ENCODE assay signal across 39 mouse cellular contexts in genomic region chr11:31195621-31196363, GRCm38 (mm10). TPM values are rescaled to one million over a fixed set of nuclear protein-coding genes. Genes with fewer than 3 reads are reported as not detected.
DNase-seq lines count a peak whose midpoint lies in the region; ATAC-seq lines count a peak whose summit lies in the region.
"Had no signal": no experiment of that assay in that cellular context is flagged by ENCODE, and none has a peak within 500 bp of the region (broad histone marks: within the 10 kb centered on the region; RNA-seq: fewer than 3 reads in every experiment).

No protein-coding gene starts in this region.

- no peaks in the 10 kb centered on the region for H3K9me3 ChIP-seq in hindbrain, embryonic 12.5 days (replicated peaks)
- no peaks in the 10 kb centered on the region for H3K9me3 ChIP-seq in hindbrain, embryonic 13.5 days
- no peaks in the 10 kb centered on the region for H3K9me3 ChIP-seq in neural tube, embryonic 12.5 days
- H3K9me3 ChIP-seq in neural tube, embryonic 15.5 days (replicated peaks), result no peaks in the 10 kb centered on the region
- no peaks in the 10 kb centered on the region for H3K9me3 ChIP-seq in embryonic facial prominence, embryonic 10.5 days
- H3K9me3 ChIP-seq: embryonic facial prominence, embryonic 12.5 days; G1E; heart, embryonic 10.5 days; heart, embryonic 15.5 days; intestine, embryonic 15.5 days; limb, embryonic 10.5 days; limb, embryonic 15.5 days had no signal

- no peaks in the 10 kb centered on the region for H3K36me3 ChIP-seq in hindbrain, embryonic 12.5 days
- no peaks in the 10 kb centered on the region for H3K36me3 ChIP-seq in hindbrain, embryonic 13.5 days
- H3K36me3 ChIP-seq in neural tube, embryonic 12.5 days, result no peaks in the 10 kb centered on the region
- no peaks in the 10 kb centered on the region for H3K36me3 ChIP-seq in neural tube, embryonic 15.5 days
- no peaks in the 10 kb centered on the region for H3K36me3 ChIP-seq in embryonic facial prominence, embryonic 10.5 days (replicated peaks)
- H3K36me3 ChIP-seq: embryonic facial prominence, embryonic 12.5 days; G1E; heart, embryonic 10.5 days; heart, embryonic 15.5 days; intestine, embryonic 15.5 days; limb, embryonic 10.5 days; limb, embryonic 15.5 days had no signal

- ATAC-seq in hindbrain, embryonic 12.5 days (ENCODE audit: low FRiP score), result 0 out of 2 replicates have a peak, but pooled peaks have one; percentile 40
- ATAC-seq in hindbrain, embryonic 13.5 days (ENCODE audit: low FRiP score), result no peak
- ATAC-seq in neural tube, embryonic 12.5 days (ENCODE audit: low FRiP score, low read depth), result 0 out of 2 replicates have a peak, but pooled peaks have one; percentile 33
- no peak for ATAC-seq in neural tube, embryonic 15.5 days (ENCODE audit: low FRiP score)
- ATAC-seq: hindbrain, postnatal 0 days; intestine, embryonic 15.5 days had no signal

- no peaks in the 10 kb centered on the region for H3K27me3 ChIP-seq in hindbrain, embryonic 12.5 days
- no peaks in the 10 kb centered on the region for H3K27me3 ChIP-seq in hindbrain, embryonic 13.5 days
- no peaks in the 10 kb centered on the region for H3K27me3 ChIP-seq in neural tube, embryonic 12.5 days (replicated peaks)
- H3K27me3 ChIP-seq in neural tube, embryonic 15.5 days (replicated peaks), result no peaks in the 10 kb centered on the region
- H3K27me3 ChIP-seq in embryonic facial prominence, embryonic 10.5 days (replicated peaks; ENCODE audit: low read depth, poor library complexity, severe bottlenecking), result no peaks in the 10 kb centered on the region
- H3K27me3 ChIP-seq: embryonic facial prominence, embryonic 12.5 days; heart, embryonic 15.5 days; intestine, embryonic 15.5 days; limb, embryonic 15.5 days had no signal

- no peak overlapping the region for H3K4me3 ChIP-seq in hindbrain, embryonic 12.5 days
- no peak overlapping the region for H3K4me3 ChIP-seq in hindbrain, embryonic 13.5 days
- no peak overlapping the region for H3K4me3 ChIP-seq in neural tube, embryonic 12.5 days
- H3K4me3 ChIP-seq in neural tube, embryonic 15.5 days (replicated peaks), result no peak overlapping the region
- H3K4me3 ChIP-seq in embryonic facial prominence, embryonic 10.5 days, result no peak overlapping the region
- H3K4me3 ChIP-seq: embryonic facial prominence, embryonic 12.5 days; heart, embryonic 10.5 days; heart, embryonic 15.5 days; intestine, embryonic 15.5 days; limb, embryonic 10.5 days; limb, embryonic 15.5 days had no signal

- no peak overlapping the region for H3K4me2 ChIP-seq in hindbrain, embryonic 12.5 days (replicated peaks)
- no peak overlapping the region for H3K4me2 ChIP-seq in hindbrain, embryonic 13.5 days
- no peak overlapping the region for H3K4me2 ChIP-seq in neural tube, embryonic 12.5 days (replicated peaks)
- no peak overlapping the region for H3K4me2 ChIP-seq in neural tube, embryonic 15.5 days
- H3K4me2 ChIP-seq: embryonic facial prominence, embryonic 12.5 days; heart, embryonic 15.5 days; intestine, embryonic 15.5 days; limb, embryonic 15.5 days had no signal

- peak; percentile 4 for DNase-seq in embryo, embryonic 10 days (ENCODE audit: low spot score)
- no peak for DNase-seq in embryo, embryonic 9.5 days (ENCODE audit: extremely low spot score)
- DNase-seq in embryonic facial prominence, embryonic 10.5 days (ENCODE audit: low spot score), result no peak
- DNase-seq in gastrocnemius, postnatal 4 days (ENCODE audit: low spot score in 2 of 2), result no peak
- DNase-seq: adrenal gland, adult 8-10 months; cerebellum, adult 11 months; cerebellum, adult 9-10 months; gastrocnemius, postnatal 10 days; heart, adult 11 months; kidney, adult 9 months; kidney, postnatal 10 days; layer of hippocampus, adult 9-11 months; lung, adult 2 months; lung, postnatal 10 days; retina, postnatal 1 day; right cerebral cortex, postnatal 14 days had no signal

- no peak overlapping the region for H3K9ac ChIP-seq in hindbrain, embryonic 12.5 days
- no peak overlapping the region for H3K9ac ChIP-seq in hindbrain, embryonic 13.5 days
- no peak overlapping the region for H3K9ac ChIP-seq in neural tube, embryonic 12.5 days
- no peak overlapping the region for H3K9ac ChIP-seq in neural tube, embryonic 15.5 days (replicated peaks)
- H3K9ac ChIP-seq: embryonic facial prominence, embryonic 12.5 days; heart, embryonic 15.5 days; intestine, embryonic 15.5 days; limb, embryonic 15.5 days; liver, embryonic 14.5 days had no signal

- 77% methylated on average over 3 of the region's 3 CpGs for WGBS in hindbrain, embryonic 12.5 days
- WGBS in hindbrain, embryonic 13.5 days, result 62% methylated on average over 3 of the region's 3 CpGs
- 76% methylated on average over 3 of the region's 3 CpGs for WGBS in neural tube, embryonic 12.5 days
- 75% methylated on average over 3 of the region's 3 CpGs for WGBS in neural tube, embryonic 15.5 days
- WGBS in embryonic facial prominence, embryonic 10.5 days, result 85% methylated on average over 3 of the region's 3 CpGs

- H3K4me1 ChIP-seq in hindbrain, embryonic 12.5 days, result 0 out of 2 replicates have a peak, but pooled peaks cover 3% of the 10 kb centered on the region
- H3K4me1 ChIP-seq in hindbrain, embryonic 13.5 days (replicated peaks), result peaks cover 8% of the 10 kb centered on the region; the same call in 1 of the 2 replicates
- no peaks in the 10 kb centered on the region for H3K4me1 ChIP-seq in neural tube, embryonic 12.5 days
- H3K4me1 ChIP-seq in neural tube, embryonic 15.5 days, result no peaks in the 10 kb centered on the region
- H3K4me1 ChIP-seq in embryonic facial prominence, embryonic 10.5 days, result no peaks in the 10 kb centered on the region
- H3K4me1 ChIP-seq: embryonic facial prominence, embryonic 12.5 days; heart, embryonic 10.5 days; heart, embryonic 15.5 days; intestine, embryonic 15.5 days; limb, embryonic 10.5 days; limb, embryonic 15.5 days had no signal

- H3K27ac ChIP-seq in hindbrain, embryonic 12.5 days, result no peak overlapping the region
- H3K27ac ChIP-seq in hindbrain, embryonic 13.5 days, result no peak overlapping the region
- H3K27ac ChIP-seq in neural tube, embryonic 12.5 days, result no peak overlapping the region
- H3K27ac ChIP-seq in neural tube, embryonic 15.5 days (replicated peaks), result no peak overlapping the region
- H3K27ac ChIP-seq in embryonic facial prominence, embryonic 10.5 days (replicated peaks), result no peak overlapping the region
- H3K27ac ChIP-seq: embryonic facial prominence, embryonic 12.5 days; heart, embryonic 10.5 days; heart, embryonic 15.5 days; hindbrain, postnatal 0 days; intestine, embryonic 15.5 days; limb, embryonic 10.5 days; limb, embryonic 15.5 days; liver, embryonic 14.5 days; macrophage had no signal

RNA-seq across cellular contexts. Expression of gene Gm17332, which starts 13.5 kb away (rescaled TPM):
- polyA plus RNA-seq in hindbrain, embryonic 12.5 days (2016; fragmentation: Nextera tagmentation; extraction: Ambion mirVana), result not detected in 2 replicates
- polyA plus RNA-seq in hindbrain, embryonic 13.5 days (2015; fragmentation: Nextera tagmentation; extraction: Ambion mirVana), result not detected in 2 replicates
- not detected in 2 replicates for polyA plus RNA-seq in neural tube, embryonic 12.5 days (2016; fragmentation: Nextera tagmentation; extraction: Ambion mirVana)
- not detected in 2 replicates for polyA plus RNA-seq in neural tube, embryonic 15.5 days (2015; fragmentation: Nextera tagmentation; extraction: Ambion mirVana)
- polyA plus RNA-seq in embryonic facial prominence, embryonic 10.5 days (2016; fragmentation: Nextera tagmentation; extraction: Ambion mirVana), result not detected in 2 replicates
- total RNA-seq in gastrocnemius, postnatal 4 days (2021), result not detected
- total RNA-seq: adrenal gland, adult 8-10 months; adrenal gland, postnatal 4 days; G1E; gastrocnemius, postnatal 10 days; heart, postnatal 25 days; hindbrain, postnatal 0 days; left cerebral cortex, postnatal 10 days; megakaryocyte-erythroid progenitor cell, adult 5-6 weeks had no signal
- polyA plus RNA-seq: C2C12; embryonic facial prominence, embryonic 12.5 days; G1E; heart, embryonic 10.5 days; heart, embryonic 15.5 days; hindbrain, postnatal 0 days; intestine, embryonic 15.5 days; large intestine, adult 2 months; limb, embryonic 10.5 days; limb, embryonic 15.5 days; liver, embryonic 14.5 days; lung, adult 2 months; macrophage; neural tube, embryonic 14.5 days; small intestine, adult 2 months; stomach, embryonic 14.5 days had no signal

Comparison
In these comparisons a context has a peak if more than half of its experiments do, and no peak if none do; other contexts are left out.
1. ATAC-seq: peak in hindbrain, embryonic 12.5 days (single experiment) and neural tube, embryonic 12.5 days (single experiment); none in hindbrain, embryonic 13.5 days (single experiment) and neural tube, embryonic 15.5 days (single experiment).